Mouse (Mus musculus) left cerebral cortex, postnatal 10 days (tissue): ENCODE results near the gene Gm42791. TPM values are rescaled to one million over a fixed set of nuclear protein-coding genes. Genes with fewer than 3 reads are reported as not detected.

Source experiments
- DNase-seq, 2 experiments: peaks; one replicate each; pipeline ENCODE4 v3.0.0; 2021 to 2022; ENCODE audit warnings: low spot score in 2 of 2, mixed read lengths in 1 of 2; ENCODE audit errors: extremely low spot score in 1 of 2
- intact Hi-C: fragments of 180-260 bp; cut with DNase I; formaldehyde crosslinking; loops from one replicate; pipeline ENCODE4 v1.15.1; 2025
- total RNA-seq, 2 experiments: library from RNA; stranded (reverse); gene quantifications; 2 replicates each; pipeline ENCODE4 v1.2.3; 2021

Gm42791 gene
- total RNA-seq, 2 experiments from 2014 or later: 6.0 to 18.1 TPM

- intact Hi-C loops: no loop called here
- DNase-seq: no peak
Observed at GRCm38 (mm10) chr5:148863409-148863808, 131.5 kb downstream of the Gm42791 start.

DNA sequence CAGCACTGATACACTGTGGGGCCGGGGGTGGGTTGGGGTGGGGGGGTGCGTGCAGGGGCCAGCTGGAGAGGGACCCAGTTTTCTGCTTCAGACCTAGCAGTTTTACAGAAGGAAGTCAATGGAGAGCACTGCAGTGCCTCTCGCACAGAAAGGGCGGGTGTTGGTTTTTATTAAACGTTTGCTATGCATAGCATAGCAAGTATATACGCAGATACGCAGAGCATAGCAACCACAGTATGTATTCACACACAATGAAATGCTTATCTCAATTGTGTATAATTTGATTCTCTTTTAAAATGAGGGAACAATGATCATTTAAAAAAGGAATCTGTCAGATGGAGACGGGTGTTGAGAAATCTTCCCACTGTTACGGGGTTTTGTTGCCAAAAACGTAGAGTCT lies 132.1 kb downstream of the Gm42791 start:
- DNase-seq: no peak
- intact Hi-C loops: no loop called here

DNA sequence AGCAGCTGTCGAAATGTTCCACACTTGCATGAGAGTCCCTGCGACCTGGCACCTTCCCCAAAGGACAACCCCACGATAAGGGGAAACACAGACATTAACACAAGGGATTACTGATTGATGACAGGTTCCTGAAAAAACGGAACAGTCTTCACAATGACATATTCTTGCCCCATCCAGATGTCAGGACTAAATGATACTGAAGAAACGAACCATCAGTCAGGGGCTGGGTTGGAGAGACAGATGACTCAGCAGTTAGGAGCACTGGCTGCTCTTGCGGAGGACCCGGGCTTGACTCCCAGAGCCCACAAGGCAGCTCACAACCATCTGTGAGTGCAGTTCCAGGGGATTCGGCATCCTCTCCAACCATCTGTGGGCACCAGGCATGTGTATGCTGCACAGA lies 132.8 kb downstream of the Gm42791 start:
- no peak for DNase-seq
- intact Hi-C loops: no loop called here

DNA sequence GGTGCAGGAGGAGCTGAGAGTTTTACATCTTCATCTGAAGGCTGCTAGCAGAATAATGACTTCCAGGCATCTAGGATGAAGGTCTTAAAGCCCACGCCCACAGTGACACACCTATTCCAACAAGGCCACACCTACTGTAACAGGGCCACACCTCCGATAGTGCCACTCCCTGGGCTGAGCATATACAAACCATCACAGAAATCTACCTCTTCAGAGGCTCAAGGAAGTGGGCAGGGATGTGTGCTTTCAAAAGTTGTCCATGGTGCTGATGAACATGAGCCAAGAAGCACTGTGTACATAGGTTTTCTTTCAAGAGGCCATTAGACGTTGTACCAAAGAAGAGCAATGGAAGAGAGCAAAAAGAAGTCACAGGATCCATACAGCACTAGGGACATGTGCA lies 137.4 kb downstream of the Gm42791 start:
- intact Hi-C loops: no loop called here
- no peak for DNase-seq

DNA sequence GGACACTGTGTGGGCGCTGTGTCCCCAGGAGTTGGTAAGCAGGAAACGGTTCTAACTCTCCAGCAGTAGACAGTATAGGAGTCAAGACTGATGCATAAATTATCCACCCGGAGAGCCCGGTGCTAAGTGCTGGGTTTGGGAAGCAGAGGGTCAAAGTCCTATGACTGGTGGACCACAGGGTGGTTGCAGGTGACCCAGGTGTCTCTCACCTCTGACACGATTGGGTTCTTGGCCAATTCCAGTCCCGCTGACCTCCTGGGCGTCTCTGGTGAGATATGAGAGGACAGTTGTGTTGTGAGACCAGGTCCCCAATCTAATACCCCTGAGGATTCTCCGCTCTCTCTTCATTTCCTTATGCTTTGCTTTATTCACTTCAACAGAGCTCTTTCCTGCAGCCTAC lies 139.9 kb downstream of the Gm42791 start:
- no peak for DNase-seq
- intact Hi-C loops: no loop called here

DNA sequence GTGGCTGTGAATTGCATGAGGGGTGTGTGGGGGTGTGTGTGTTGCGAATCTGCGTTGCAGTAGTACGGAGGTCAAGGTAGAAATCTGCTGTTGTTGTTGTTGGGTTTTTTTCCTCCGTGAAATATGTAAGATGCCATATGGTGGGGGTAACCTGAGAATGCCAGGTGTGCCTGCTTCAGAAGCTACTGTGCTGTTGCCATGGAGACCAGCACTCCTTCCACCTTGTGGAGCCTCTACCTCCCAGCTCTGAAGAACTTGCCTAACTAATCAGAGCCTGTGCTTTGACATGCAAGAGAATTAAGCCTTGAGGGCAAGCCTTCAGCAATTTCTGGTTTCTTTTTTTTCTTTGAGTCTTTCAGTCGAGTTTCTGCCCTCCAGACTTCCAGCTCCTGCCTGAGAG lies 140.8 kb downstream of the Gm42791 start:
- intact Hi-C loops: no loop called here
- no peak for DNase-seq

- intact Hi-C loops: no loop called here
- no peak for DNase-seq
Observed at GRCm38 (mm10) chr5:148849516-148849915, 145.4 kb downstream of the Gm42791 start.

DNA sequence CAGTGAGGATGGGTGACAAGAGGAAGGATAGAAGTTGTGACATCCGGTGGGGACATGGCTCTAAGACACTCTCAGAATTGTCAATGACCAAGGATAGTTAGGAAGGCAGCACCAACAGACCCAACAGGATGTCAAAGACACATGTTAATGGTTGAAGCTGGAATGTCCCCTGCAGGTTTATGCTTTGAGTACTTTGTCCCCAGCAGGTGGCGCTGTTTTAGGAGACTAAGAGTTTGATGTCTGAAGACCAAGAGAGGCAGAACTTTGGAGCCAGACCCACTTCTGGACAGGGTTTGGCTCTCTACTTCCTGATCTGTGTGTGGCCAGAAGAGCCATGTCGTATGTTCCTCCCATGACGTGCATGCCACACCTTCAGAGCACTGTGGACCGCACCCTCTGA lies 147.9 kb downstream of the Gm42791 start:
- intact Hi-C loops: no loop called here
- DNase-seq: no peak

Other genes with a start within 250 kb of the Gm42791 start
- gene Katnal1, start 65.8 kb downstream of the Gm42791 start, total RNA-seq: 10 to 100 TPM; 45.2 to 51.4 TPM
- 10 to 100 TPM; 50.2 to 57.8 TPM for gene Uspl1, start 189.2 kb upstream of the Gm42791 start, total RNA-seq
- gene Hmgb1, start 189.3 kb upstream of the Gm42791 start, total RNA-seq: 100 to 1,000 TPM; 193 to 198 TPM